Mouse (Mus musculus) hindbrain, embryonic 11.5 days (tissue): ENCODE measurements around the gene Fntb. TPM values are rescaled to one million over a fixed set of nuclear protein-coding genes. Genes with fewer than 3 reads are reported as not detected.

Source experiments
- ATAC-seq: fragments of 200-750 bp; cut with Nextera tagmentation; 2 replicates; pipeline ENCODE4 v1.8.0; 2017; ENCODE audit warnings: mild to moderate bottlenecking, moderate TSS enrichment, moderate library complexity; ENCODE audit not compliant: low FRiP score
- DNase-seq: peaks from one replicate; pipeline ENCODE4 v3.0.0-alpha.2; 2015; ENCODE audit warnings: low spot score
- H3K27ac ChIP-seq: fragments of 300-500 bp; sonication (generic); 2 replicates; pipeline ENCODE4 v1.5.1; 2014; ENCODE audit warnings: mild to moderate bottlenecking, low read depth, low read length
- H3K27me3 ChIP-seq: fragments of 300-500 bp; sonication (generic); 2 replicates; pipeline ENCODE4 v1.6.1; 2014; ENCODE audit warnings: mild to moderate bottlenecking, low read length, moderate library complexity, mixed read lengths; ENCODE audit not compliant: control insufficient read depth, insufficient read depth
- H3K36me3 ChIP-seq: fragments of 300-500 bp; sonication (generic); 2 replicates; pipeline ENCODE4 v1.6.1; 2014; ENCODE audit warnings: mild to moderate bottlenecking, low read length, moderate library complexity, mixed read lengths; ENCODE audit not compliant: control insufficient read depth, insufficient read depth
- H3K4me1 ChIP-seq: fragments of 300-500 bp; sonication (generic); replicated peaks from 2 replicates; pipeline ENCODE4 v1.6.1; 2014; ENCODE audit warnings: low read length, mixed read lengths; ENCODE audit not compliant: control insufficient read depth, insufficient read depth
- H3K4me2 ChIP-seq: fragments of 300-500 bp; sonication (generic); replicated peaks from 2 replicates; pipeline ENCODE4 v1.6.1; 2014; ENCODE audit warnings: mild to moderate bottlenecking, low read depth, low read length
- H3K4me3 ChIP-seq: fragments of 300-500 bp; sonication (generic); 2 replicates; pipeline ENCODE4 v1.5.1; 2014; ENCODE audit warnings: low read depth, low read length
- H3K9ac ChIP-seq: fragments of 300-500 bp; sonication (generic); 2 replicates; pipeline ENCODE4 v1.6.1; 2014; ENCODE audit warnings: low read depth, low read length
- H3K9me3 ChIP-seq: fragments of 300-500 bp; sonication (generic); 2 replicates; pipeline ENCODE4 v1.6.1; 2016; ENCODE audit warnings: low read length; ENCODE audit not compliant: control insufficient read depth
- WGBS: fragments of 180-500 bp; shearing (Covaris S2); extraction: QIAGEN DNeasy Blood & Tissue Kit; methylation state at CpG from one replicate; pipeline ENCODE4 v1.1.7; 2014; 5-methylcytosine and 5-hydroxymethylcytosine counted together
- polyA plus RNA-seq: library from polyadenylated mRNA; unstranded; fragments of >200 nt; fragmentation: Nextera tagmentation; extraction: Ambion mirVana; gene quantifications from 2 replicates; pipeline ENCODE4 v1.2.1, GENCODE M21; 2014

Fntb gene
- polyA plus RNA-seq, 1 experiment from 2014 or later, result 42.5 TPM

DNA sequence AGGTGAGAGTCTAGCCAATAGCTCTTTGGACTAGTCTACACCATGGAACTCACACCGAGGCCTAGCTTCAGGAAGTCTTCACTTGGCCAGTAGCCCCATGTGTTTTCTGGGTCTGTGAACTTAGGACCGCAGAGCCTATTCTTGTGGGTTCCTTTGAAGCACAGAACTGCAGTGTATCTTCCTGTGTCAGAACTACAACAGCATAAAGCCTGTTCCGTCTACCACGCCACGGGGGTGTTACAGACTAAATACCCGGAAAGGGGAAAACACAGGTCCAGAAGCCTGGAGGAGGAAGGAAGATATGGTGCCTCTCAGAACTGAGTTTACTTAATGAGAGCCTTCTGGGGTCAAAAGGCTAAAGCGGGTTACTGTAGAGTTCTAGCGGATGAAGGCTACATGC, 157.7 kb downstream of the Fntb start:
- ATAC-seq, result no peak
- 93% methylated on average over 8 of the region's 8 CpGs for WGBS

DNA sequence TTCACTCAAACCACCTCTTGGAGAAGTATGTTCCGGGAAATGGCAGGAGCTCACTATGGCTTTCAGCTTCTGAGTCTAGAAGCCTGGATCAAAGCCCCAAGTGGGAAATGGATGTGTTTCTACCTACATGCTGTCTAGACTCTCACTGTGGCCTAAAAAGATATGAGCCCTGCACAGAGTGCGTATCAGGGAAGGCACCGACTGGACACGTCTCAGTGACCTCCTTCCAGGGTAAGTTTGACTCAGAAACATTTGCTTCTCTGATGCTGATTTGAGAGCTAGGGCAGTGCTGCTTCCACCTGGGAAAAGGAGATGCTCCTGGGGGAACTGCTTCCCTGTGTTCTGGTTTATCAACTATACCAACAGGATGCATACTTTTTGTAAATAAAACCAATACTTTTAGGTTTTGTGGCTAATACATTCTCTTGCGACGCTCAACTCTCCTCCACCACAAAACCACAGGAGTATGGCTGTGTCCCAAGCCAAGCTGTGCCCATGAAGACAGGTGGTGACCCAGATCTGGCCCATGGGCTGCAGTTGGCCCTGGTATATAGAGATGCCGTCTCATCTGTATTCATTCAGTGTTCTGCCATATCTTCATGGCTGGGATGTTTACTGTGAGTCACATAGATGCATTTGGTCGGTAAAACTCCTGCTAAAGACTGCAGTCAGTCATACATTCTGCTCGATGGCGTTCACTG, 159.7 kb downstream of the Fntb start:
- no peak overlapping the region for H3K9ac ChIP-seq
- WGBS, result 95% methylated on average over 10 of the region's 10 CpGs
- H3K4me2 ChIP-seq, result no peak overlapping the region
- H3K4me1 ChIP-seq, result no peaks in the 10 kb centered on the region
- no peaks in the 10 kb centered on the region for H3K9me3 ChIP-seq
- no peak for DNase-seq
- no peaks in the 10 kb centered on the region for H3K36me3 ChIP-seq
- no peak overlapping the region for H3K4me3 ChIP-seq
- no peak for ATAC-seq
- no peaks in the 10 kb centered on the region for H3K27me3 ChIP-seq
- no peak overlapping the region for H3K27ac ChIP-seq

More for the DNA sequence above, 157.7 kb downstream of the Fntb start:
- no peak for DNase-seq
- Histone ChIP-seq H3K9ac (no peak overlapping the region), H3K27ac (no peak overlapping the region), H3K4me1 (no peaks in the 10 kb centered on the region; the same call in 1 of the 2 replicates), H3K36me3 (no peaks in the 10 kb centered on the region), H3K4me3 (no peak overlapping the region), H3K4me2 (no peak overlapping the region), H3K27me3 (no peaks in the 10 kb centered on the region), H3K9me3 (no peaks in the 10 kb centered on the region)

DNA sequence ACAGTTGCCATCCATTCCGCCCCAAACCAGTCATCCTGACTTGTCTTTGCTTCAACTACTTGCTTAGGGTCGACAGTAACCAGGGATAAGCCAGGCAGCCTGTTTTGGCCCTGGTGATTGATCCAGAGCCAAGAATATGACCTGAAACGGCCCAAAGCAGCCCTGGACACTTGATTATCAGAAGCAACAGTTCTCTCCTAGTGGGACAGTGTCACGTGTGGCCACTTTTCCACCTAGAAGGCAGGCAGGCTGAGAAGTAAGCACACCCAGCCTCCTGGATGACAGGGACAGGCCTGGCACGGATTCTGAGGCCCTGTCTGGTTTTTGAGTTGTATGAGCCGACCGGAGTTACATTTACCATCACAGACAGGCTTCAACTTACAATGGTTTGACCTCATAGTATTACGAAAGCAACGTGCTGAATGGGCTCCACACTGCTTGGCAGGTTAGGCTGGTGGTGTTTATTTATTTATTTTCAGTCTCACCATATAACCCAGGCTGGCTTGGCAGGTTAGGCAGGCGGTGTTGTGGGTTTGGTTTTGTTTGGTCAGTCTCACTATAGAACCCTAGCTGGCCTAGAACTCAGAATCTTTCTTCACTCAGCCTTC, 161.1 kb downstream of the Fntb start:
- Histone ChIP-seq H3K4me1 (no peaks in the 10 kb centered on the region), H3K27me3 (no peaks in the 10 kb centered on the region), H3K9me3 (no peaks in the 10 kb centered on the region), H3K27ac (no peak overlapping the region), H3K4me3 (no peak overlapping the region), H3K9ac (no peak overlapping the region), H3K4me2 (no peak overlapping the region), H3K36me3 (no peaks in the 10 kb centered on the region)
- DNase-seq, result no peak
- no peak for ATAC-seq
- WGBS, result 81% methylated on average over 10 of the region's 10 CpGs

- no peak overlapping the region for H3K9ac ChIP-seq
- ATAC-seq, result no peak
- no peaks in the 10 kb centered on the region for H3K36me3 ChIP-seq
- H3K27me3 ChIP-seq, result no peaks in the 10 kb centered on the region
- no peak overlapping the region for H3K4me3 ChIP-seq
- no peaks in the 10 kb centered on the region for H3K4me1 ChIP-seq
- no peak overlapping the region for H3K4me2 ChIP-seq
- DNase-seq, result no peak
- 82% methylated on average over 3 of the region's 3 CpGs for WGBS
- no peak overlapping the region for H3K27ac ChIP-seq
- H3K9me3 ChIP-seq, result no peaks in the 10 kb centered on the region
Measured at GRCm38 (mm10) chr12:76927012-76927411, 161.6 kb downstream of the Fntb start.

GRCm38 (mm10) chr12:76927539-76927938, 162.2 kb downstream of the Fntb start:
- DNase-seq (no peak), ATAC-seq (no peak)
- Histone ChIP-seq H3K27ac (no peak overlapping the region), H3K4me3 (no peak overlapping the region), H3K27me3 (no peaks in the 10 kb centered on the region), H3K9me3 (no peaks in the 10 kb centered on the region), H3K9ac (no peak overlapping the region), H3K4me1 (no peaks in the 10 kb centered on the region), H3K36me3 (no peaks in the 10 kb centered on the region), H3K4me2 (no peak overlapping the region)
- 59% methylated on average over 10 of the region's 10 CpGs for WGBS

DNA sequence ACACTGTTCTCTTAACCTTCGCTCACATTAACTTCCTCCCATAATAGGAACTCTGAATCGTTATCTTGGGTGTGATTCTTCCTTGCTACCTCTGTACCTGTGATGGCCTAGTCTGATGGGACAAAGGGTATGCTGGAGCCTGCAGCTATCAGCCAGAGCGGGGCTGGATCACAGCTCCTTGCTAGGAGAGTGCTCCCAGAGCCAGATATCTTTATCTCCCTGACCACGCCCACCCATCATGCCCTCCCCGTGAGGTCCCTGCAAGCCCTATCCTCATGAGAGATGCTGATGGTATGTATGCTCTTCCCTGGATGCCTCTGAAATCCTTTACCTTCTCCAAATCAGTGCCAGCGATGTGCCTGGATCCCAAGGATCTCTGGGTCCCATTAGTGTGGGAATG, 164.8 kb downstream of the Fntb start:
- H3K9me3 ChIP-seq, result no peaks in the 10 kb centered on the region
- H3K27me3 ChIP-seq, result no peaks in the 10 kb centered on the region
- no peak overlapping the region for H3K9ac ChIP-seq
- no peak overlapping the region for H3K4me2 ChIP-seq
- WGBS, result 70% methylated on average over 6 of the region's 6 CpGs
- no peak overlapping the region for H3K4me3 ChIP-seq
- no peak overlapping the region for H3K27ac ChIP-seq
- ATAC-seq (no peak), DNase-seq (no peak)
- no peaks in the 10 kb centered on the region for H3K36me3 ChIP-seq
- no peaks in the 10 kb centered on the region for H3K4me1 ChIP-seq

DNA sequence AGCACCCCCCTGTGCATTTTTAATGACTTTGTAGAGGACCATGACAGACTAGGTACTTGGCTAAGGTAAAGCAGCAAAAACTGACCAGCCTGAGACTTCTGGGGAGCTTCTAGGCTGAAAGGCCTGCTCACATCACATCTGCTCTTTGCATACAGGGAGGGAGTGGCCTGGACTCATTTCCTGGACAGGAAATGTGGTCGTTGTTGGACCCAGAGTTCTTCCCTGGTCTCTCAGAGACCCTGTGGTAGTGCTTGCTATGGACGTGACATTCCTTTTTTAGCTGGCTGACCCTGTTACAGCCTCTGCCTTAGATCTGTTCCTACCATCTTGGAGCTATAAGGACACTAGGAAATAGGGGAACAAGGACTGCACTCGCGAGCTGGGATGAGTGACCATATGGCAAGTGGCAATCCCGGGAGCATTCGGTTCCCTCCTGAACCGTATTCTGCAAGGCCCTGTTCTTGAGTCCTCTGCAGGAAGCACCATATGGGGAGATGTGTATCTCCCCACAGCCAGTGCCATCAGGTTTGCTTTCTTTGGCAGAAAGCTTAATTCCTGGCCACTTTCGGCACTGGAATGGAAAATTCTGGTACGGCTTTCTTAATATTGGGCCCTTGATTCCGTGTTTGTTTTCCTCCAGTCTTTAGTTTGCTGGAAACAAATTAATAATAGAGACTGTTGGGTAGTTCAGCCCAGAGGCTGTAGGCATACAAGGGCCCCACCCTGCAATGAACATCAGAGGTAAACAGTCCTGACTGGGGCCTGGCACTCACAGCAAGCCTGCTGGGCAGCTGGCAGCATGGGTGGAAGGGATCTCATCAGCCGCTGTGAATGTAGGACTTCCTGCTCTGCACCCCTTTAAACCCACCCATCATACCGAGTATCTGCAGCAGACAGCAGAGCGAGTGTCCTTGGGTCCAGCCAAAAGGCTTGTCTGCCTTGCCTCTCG, 166.6 kb downstream of the Fntb start:
- H3K27me3 ChIP-seq, result no peaks in the 10 kb centered on the region
- no peak overlapping the region for H3K27ac ChIP-seq
- no peaks in the 10 kb centered on the region for H3K36me3 ChIP-seq
- 76% methylated on average over 14 of the region's 14 CpGs for WGBS
- ATAC-seq (no peak), DNase-seq (no peak)
- no peaks in the 10 kb centered on the region for H3K4me1 ChIP-seq
- H3K9me3 ChIP-seq, result no peaks in the 10 kb centered on the region
- H3K4me3 ChIP-seq, result no peak overlapping the region
- no peak overlapping the region for H3K4me2 ChIP-seq
- H3K9ac ChIP-seq, result no peak overlapping the region

DNA sequence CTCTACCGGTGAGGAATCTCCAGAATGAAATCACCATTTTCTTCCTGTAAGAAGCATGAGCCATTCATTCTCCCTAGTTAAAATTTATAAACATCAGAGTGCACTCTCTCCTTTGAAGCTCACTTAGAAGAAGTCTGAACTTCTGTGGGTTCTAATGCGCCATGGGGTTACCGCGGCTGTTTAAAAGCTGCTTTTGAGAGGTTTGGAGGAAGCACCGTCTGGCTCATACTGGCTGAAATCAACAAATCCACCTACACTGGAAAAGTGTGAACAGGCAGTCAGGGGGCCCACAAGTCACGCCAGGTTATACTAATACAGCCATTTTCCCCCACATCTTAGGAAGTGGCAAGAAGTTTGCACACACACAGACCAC, 167.3 kb downstream of the Fntb start:
- H3K27ac ChIP-seq, result no peak overlapping the region
- no peaks in the 10 kb centered on the region for H3K36me3 ChIP-seq
- ATAC-seq (no peak), DNase-seq (no peak)
- H3K4me3 ChIP-seq, result no peak overlapping the region
- no peaks in the 10 kb centered on the region for H3K9me3 ChIP-seq
- no peaks in the 10 kb centered on the region for H3K4me1 ChIP-seq
- no peak overlapping the region for H3K4me2 ChIP-seq
- WGBS, result 89% methylated on average over 6 of the region's 6 CpGs
- no peak overlapping the region for H3K9ac ChIP-seq
- no peaks in the 10 kb centered on the region for H3K27me3 ChIP-seq
